Mouse (Mus musculus) CH12.LX (cell line): ENCODE measurements around the gene Pdhx.

Source experiments
- GABPA ChIP-seq: IDR thresholded peaks from 2 replicates; pipeline ENCODE4 v1.6.1; 2012; ENCODE audit warnings: low read depth, low read length, improper control_type of control experiment, inconsistent platforms; ENCODE audit not compliant: insufficient replicate concordance
- POLR2A ChIP-seq: IDR thresholded peaks from 2 replicates; pipeline ENCODE4 v1.6.1; 2011; ENCODE audit warnings: low read depth, mild to moderate bottlenecking, improper control_type of control experiment, low read length

GRCm38 (mm10) chr2:103086432-103086831, 13.1 kb upstream of the Pdhx start:
- TF ChIP-seq GABPA (no peak), POLR2A (no peak)
